Mouse (Mus musculus): ENCODE measurements around the gene Pear1. TPM values are rescaled to one million over a fixed set of nuclear protein-coding genes. Genes with fewer than 3 reads are reported as not detected.

Pear1 gene
- polyA plus RNA-seq, 1 experiment from 2014 or later: 22.6 TPM

DNA sequence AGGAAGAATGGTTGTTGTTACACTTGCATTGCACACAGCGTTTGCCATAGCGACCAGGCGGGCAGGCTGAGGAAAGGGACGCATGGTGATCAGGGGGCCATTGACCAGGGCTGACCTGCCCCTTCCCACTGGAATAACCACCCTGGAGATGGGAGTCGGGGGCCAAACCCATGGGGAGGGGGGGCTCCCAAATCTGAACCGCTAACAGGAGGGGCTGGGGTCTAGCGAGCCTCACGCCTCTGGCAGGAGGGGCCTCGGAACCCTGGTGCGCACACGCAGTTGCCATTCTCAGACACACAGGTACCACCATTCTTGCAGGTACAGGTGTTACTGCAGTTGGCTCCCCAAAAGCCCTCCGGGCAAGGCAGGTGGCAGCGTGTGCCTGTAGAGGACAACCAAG is 70.3 kb downstream of the Pear1 start:
- Histone ChIP-seq H3K27ac (ENCODE audit: low read length) (no peak overlapping the region), H3K4me2 (ENCODE audit: low read depth, low read length) (no peak overlapping the region), H3K9me3 (replicated peaks; ENCODE audit: control insufficient read depth, low read length) (no peaks in the 10 kb centered on the region), H3K4me1 (ENCODE audit: control insufficient read depth, insufficient read depth, low read length) (no peaks in the 10 kb centered on the region), H3K27me3 (ENCODE audit: control insufficient read depth, insufficient read depth, low read length) (peaks cover 3% of the 10 kb centered on the region; the same call in 1 of the 2 replicates), H3K9ac (ENCODE audit: low read length) (no peak overlapping the region), H3K36me3 (ENCODE audit: control insufficient read depth, insufficient read depth, low read length) (0 out of 2 replicates have a peak, but pooled peaks cover 7% of the 10 kb centered on the region), H3K4me3 (replicated peaks; ENCODE audit: low read length) (no peak overlapping the region)
- ATAC-seq (ENCODE audit: insufficient read depth, low FRiP score): no peak
- WGBS: 87% methylated on average over 13 of the region's 13 CpGs

DNA sequence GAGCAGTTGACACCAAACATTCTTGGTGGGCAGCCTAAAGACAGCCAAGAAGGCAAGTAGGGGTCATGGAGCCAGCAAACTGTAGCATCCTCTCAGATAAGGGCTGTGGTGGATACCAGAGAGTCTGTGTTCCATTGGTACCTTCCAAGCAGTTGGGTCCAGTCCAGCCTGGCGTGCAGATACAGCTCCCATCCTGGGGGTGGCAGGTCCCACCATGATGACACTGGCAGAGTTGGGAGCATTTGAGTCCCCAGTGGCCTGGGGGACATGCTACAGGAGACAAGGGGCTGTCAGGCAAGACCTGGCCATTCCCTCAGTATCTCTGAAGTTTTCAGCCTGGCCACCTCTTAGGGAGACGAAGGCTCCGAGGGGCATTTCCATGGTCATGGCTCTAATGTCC is 71.5 kb downstream of the Pear1 start:
- 98% methylated on average over 3 of the region's 3 CpGs for WGBS
- Histone ChIP-seq H3K9ac (ENCODE audit: low read length) (no peak overlapping the region), H3K4me2 (ENCODE audit: low read depth, low read length) (no peak overlapping the region), H3K9me3 (replicated peaks; ENCODE audit: control insufficient read depth, low read length) (no peaks in the 10 kb centered on the region), H3K36me3 (ENCODE audit: control insufficient read depth, insufficient read depth, low read length) (0 out of 2 replicates have a peak, but pooled peaks cover 7% of the 10 kb centered on the region), H3K4me1 (ENCODE audit: control insufficient read depth, insufficient read depth, low read length) (0 out of 2 replicates have a peak, but pooled peaks cover 5% of the 10 kb centered on the region), H3K27me3 (ENCODE audit: control insufficient read depth, insufficient read depth, low read length) (peaks cover 3% of the 10 kb centered on the region; the same call in 1 of the 2 replicates), H3K27ac (ENCODE audit: low read length) (no peak overlapping the region), H3K4me3 (replicated peaks; ENCODE audit: low read length) (no peak overlapping the region)
- ATAC-seq (ENCODE audit: insufficient read depth, low FRiP score): no peak

DNA sequence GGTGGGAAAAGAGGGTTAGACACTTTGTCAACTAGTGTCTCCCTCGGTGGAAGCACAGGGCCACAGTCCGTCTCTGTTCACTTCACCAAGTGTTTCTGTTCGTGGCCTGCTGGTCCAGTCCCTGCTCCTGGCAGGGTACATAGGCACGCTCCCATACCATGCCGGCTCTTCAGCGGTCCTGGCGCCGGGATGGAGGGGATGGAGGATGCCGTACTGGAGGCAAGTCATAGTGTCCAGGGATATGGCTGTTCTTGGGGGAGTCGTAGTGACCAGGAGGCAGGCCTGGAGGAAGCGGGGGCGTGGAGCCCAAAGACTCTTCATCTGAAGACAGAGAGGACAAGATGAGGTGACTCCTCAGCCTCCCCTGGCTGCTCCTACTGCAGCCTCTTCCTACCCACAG is 74.1 kb downstream of the Pear1 start:
- Histone ChIP-seq H3K4me1 (ENCODE audit: control insufficient read depth, insufficient read depth, low read length) (peaks cover 15% of the 10 kb centered on the region; the same call in 1 of the 2 replicates), H3K4me3 (replicated peaks; ENCODE audit: low read length) (no peak overlapping the region), H3K9me3 (replicated peaks; ENCODE audit: control insufficient read depth, low read length) (no peaks in the 10 kb centered on the region), H3K27ac (ENCODE audit: low read length) (no peak overlapping the region), H3K4me2 (ENCODE audit: low read depth, low read length) (no peak overlapping the region), H3K27me3 (ENCODE audit: control insufficient read depth, insufficient read depth, low read length) (0 out of 2 replicates have a peak, but pooled peaks cover 3% of the 10 kb centered on the region), H3K9ac (ENCODE audit: low read length) (no peak overlapping the region), H3K36me3 (ENCODE audit: control insufficient read depth, insufficient read depth, low read length) (no peaks in the 10 kb centered on the region)
- no peak for ATAC-seq (ENCODE audit: insufficient read depth, low FRiP score)
- 86% methylated on average over 12 of the region's 12 CpGs for WGBS

DNA sequence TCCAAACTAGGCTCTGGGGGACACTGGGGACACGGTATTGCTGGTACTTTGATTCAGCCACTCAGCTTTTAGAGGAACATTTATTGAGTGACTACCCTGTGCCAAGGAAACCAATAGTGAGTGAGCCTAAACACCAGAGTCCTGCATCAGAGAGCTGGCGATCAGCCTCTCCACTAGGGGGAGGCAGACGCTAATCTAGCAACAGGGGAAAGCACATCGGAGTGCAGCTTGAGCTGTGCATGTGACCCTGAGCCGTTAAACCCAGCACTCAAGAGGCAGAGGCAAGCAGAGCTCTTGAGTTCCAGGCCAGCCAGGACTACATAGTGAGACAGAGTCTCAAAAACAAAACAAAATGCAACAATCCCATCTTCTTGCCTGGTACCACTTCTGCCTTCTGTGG is 75.1 kb downstream of the Pear1 start:
- H3K4me1 ChIP-seq (ENCODE audit: control insufficient read depth, insufficient read depth, low read length): peaks cover 18% of the 10 kb centered on the region; the same call in 1 of the 2 replicates
- H3K9me3 ChIP-seq (replicated peaks; ENCODE audit: control insufficient read depth, low read length): no peaks in the 10 kb centered on the region
- H3K27me3 ChIP-seq (ENCODE audit: control insufficient read depth, insufficient read depth, low read length): 0 out of 2 replicates have a peak, but pooled peaks cover 3% of the 10 kb centered on the region
- H3K36me3 ChIP-seq (ENCODE audit: control insufficient read depth, insufficient read depth, low read length): no peaks in the 10 kb centered on the region
- H3K4me2 ChIP-seq (ENCODE audit: low read depth, low read length): no peak overlapping the region
- H3K4me3 ChIP-seq (replicated peaks; ENCODE audit: low read length): no peak overlapping the region
- no peak overlapping the region for H3K27ac ChIP-seq (ENCODE audit: low read length)
- 19% methylated on average over 5 of the region's 5 CpGs for WGBS
- ATAC-seq (ENCODE audit: insufficient read depth, low FRiP score): no peak
- H3K9ac ChIP-seq (ENCODE audit: low read length): no peak overlapping the region

DNA sequence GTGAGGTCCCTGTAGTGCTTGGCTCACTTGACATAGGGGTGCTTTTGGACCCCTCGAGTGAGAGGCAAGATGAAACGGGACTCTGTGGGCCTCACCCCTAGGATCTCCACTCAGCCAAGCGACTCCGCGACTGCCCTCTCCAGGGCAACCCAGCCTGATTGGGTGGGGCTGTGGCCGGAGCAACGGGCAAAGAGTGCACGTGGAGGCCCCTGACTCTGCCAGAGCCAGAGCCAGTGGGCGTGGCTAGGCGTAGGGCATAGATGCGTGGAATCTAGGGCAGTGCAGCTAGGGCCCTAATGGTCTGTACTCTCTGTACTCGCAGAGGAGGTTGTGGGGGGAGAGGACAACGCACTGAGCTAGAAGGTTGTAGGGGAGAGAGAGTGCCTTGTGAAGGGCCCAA is 75.7 kb downstream of the Pear1 start, which contains the start of gene Lrrc71:
Gene Lrrc71 (minus strand): TSS at position 195 of the 400 bp plus-strand sequence.
- Histone ChIP-seq H3K9me3 (replicated peaks; ENCODE audit: control insufficient read depth, low read length) (no peaks in the 10 kb centered on the region), H3K27me3 (ENCODE audit: control insufficient read depth, insufficient read depth, low read length) (0 out of 2 replicates have a peak, but pooled peaks cover 3% of the 10 kb centered on the region), H3K27ac (ENCODE audit: low read length) (no peak within 1 kb of the TSS), H3K36me3 (ENCODE audit: control insufficient read depth, insufficient read depth, low read length) (no peaks in the 10 kb centered on the region), H3K4me1 (ENCODE audit: control insufficient read depth, insufficient read depth, low read length) (peaks cover 18% of the 10 kb centered on the region; the same call in 1 of the 2 replicates), H3K4me3 (replicated peaks; ENCODE audit: low read length) (no peak within 1 kb of the TSS), H3K9ac (ENCODE audit: low read length) (no peak within 1 kb of the TSS), H3K4me2 (ENCODE audit: low read depth, low read length) (no peak within 1 kb of the TSS)
- ATAC-seq (ENCODE audit: insufficient read depth, low FRiP score): no peak
- 39% methylated on average over 13 of the region's 13 CpGs for WGBS

DNA sequence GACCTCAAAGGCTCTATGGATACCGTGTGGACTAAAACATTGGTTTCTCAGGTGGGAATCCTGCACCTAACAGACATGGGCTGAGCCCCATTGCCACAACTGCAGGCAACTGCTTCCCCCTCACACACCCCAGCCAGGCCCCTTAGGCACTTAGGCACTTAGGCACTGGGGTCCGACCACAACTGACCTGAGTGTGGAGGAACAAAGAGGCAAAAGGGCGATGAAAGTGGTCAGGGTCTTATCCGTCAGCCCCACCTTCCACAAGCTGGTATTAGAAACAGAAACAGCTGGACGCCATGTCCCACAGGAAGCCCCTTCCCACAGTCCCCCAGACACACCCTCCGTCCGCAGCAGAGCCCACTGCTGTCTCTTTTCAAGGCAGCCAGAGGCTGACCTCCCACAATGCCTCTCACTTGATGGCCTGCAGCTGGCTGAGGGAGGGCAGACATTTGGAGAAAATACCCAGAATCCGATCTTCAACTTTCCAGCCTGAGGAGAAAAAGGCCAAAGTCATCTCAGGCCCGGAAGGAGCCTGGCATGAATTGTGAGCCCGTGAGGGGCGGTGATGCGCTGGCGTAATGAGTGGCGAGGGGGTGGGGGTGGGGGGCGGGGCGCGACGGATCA is 79.0 kb downstream of the Pear1 start:
- H3K9me3 ChIP-seq (replicated peaks; ENCODE audit: control insufficient read depth, low read length): no peaks in the 10 kb centered on the region
- peak overlapping the region; percentile 80 for H3K27ac ChIP-seq (ENCODE audit: low read length)
- peak overlapping the region; percentile 10; the same call in 1 of the 2 replicates for H3K4me3 ChIP-seq (replicated peaks; ENCODE audit: low read length)
- H3K36me3 ChIP-seq (ENCODE audit: control insufficient read depth, insufficient read depth, low read length): no peaks in the 10 kb centered on the region
- H3K4me2 ChIP-seq (ENCODE audit: low read depth, low read length): peak overlapping the region; percentile 47
- H3K4me1 ChIP-seq (ENCODE audit: control insufficient read depth, insufficient read depth, low read length): peaks cover 21% of the 10 kb centered on the region; the same call in 1 of the 2 replicates
- H3K9ac ChIP-seq (ENCODE audit: low read length): peak overlapping the region; percentile 55
- 19% methylated on average over 18 of the region's 18 CpGs for WGBS
- ATAC-seq (ENCODE audit: insufficient read depth, low FRiP score): peak; percentile 63; the same call in 1 of the 2 replicates
- H3K27me3 ChIP-seq (ENCODE audit: control insufficient read depth, insufficient read depth, low read length): 0 out of 2 replicates have a peak, but pooled peaks cover 3% of the 10 kb centered on the region

DNA sequence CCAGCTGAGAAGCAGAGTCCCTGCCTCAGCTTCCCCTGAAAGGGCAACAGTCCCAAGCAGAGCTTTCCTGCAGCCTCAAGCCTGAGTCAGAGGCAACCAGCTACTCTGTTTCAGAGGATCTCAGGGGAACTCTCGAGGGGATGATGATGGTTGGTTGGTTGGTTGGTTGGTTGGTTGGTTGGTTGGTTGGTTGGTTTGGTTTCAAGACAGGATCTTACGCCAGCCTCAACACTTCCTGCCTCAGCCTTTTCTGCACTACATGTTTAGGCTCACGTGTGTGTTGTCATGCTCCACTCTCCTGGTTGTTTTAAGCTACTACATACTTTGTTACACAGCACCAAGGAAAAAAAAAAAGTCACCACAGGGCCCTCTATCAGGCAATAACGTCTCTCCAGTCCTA is 80.2 kb downstream of the Pear1 start:
- H3K27ac ChIP-seq (ENCODE audit: low read length): no peak overlapping the region
- peaks cover 21% of the 10 kb centered on the region; the same call in 1 of the 2 replicates for H3K4me1 ChIP-seq (ENCODE audit: control insufficient read depth, insufficient read depth, low read length)
- no peak for ATAC-seq (ENCODE audit: insufficient read depth, low FRiP score)
- no peaks in the 10 kb centered on the region for H3K27me3 ChIP-seq (ENCODE audit: control insufficient read depth, insufficient read depth, low read length)
- no peak overlapping the region for H3K9ac ChIP-seq (ENCODE audit: low read length)
- H3K4me3 ChIP-seq (replicated peaks; ENCODE audit: low read length): no peak overlapping the region
- WGBS: 74% methylated on average over 4 of the region's 4 CpGs
- no peaks in the 10 kb centered on the region for H3K9me3 ChIP-seq (replicated peaks; ENCODE audit: control insufficient read depth, low read length)
- no peaks in the 10 kb centered on the region for H3K36me3 ChIP-seq (ENCODE audit: control insufficient read depth, insufficient read depth, low read length)
- H3K4me2 ChIP-seq (ENCODE audit: low read depth, low read length): no peak overlapping the region

DNA sequence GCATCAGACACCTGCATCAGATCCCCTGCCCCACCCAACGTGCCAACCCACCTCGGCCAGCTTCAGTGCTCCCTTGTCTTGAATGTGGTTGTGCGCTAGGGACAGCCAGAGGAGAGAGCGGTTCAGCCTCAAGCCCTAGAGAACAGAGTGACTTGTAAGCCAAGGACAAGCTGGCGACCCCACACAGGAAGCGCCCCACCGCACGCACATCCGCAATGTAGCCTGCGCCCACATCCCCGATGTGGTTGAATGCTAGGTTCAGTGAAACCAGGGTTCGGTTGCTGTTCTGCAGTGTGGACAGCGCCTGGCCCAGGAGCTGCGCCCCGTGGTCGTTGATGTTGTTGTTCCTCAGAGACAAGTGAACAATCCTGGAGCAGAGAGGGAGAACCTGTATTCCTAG is 81.4 kb downstream of the Pear1 start:
- no peak overlapping the region for H3K27ac ChIP-seq (ENCODE audit: low read length)
- peaks cover 5% of the 10 kb centered on the region; the same call in 1 of the 2 replicates for H3K36me3 ChIP-seq (ENCODE audit: control insufficient read depth, insufficient read depth, low read length)
- WGBS: 84% methylated on average over 16 of the region's 16 CpGs
- H3K9ac ChIP-seq (ENCODE audit: low read length): no peak overlapping the region
- H3K4me3 ChIP-seq (replicated peaks; ENCODE audit: low read length): no peak overlapping the region
- H3K4me1 ChIP-seq (ENCODE audit: control insufficient read depth, insufficient read depth, low read length): peaks cover 16% of the 10 kb centered on the region; the same call in 1 of the 2 replicates
- no peaks in the 10 kb centered on the region for H3K27me3 ChIP-seq (ENCODE audit: control insufficient read depth, insufficient read depth, low read length)
- ATAC-seq (ENCODE audit: insufficient read depth, low FRiP score): no peak
- no peaks in the 10 kb centered on the region for H3K9me3 ChIP-seq (replicated peaks; ENCODE audit: control insufficient read depth, low read length)
- H3K4me2 ChIP-seq (ENCODE audit: low read depth, low read length): no peak overlapping the region

DNA sequence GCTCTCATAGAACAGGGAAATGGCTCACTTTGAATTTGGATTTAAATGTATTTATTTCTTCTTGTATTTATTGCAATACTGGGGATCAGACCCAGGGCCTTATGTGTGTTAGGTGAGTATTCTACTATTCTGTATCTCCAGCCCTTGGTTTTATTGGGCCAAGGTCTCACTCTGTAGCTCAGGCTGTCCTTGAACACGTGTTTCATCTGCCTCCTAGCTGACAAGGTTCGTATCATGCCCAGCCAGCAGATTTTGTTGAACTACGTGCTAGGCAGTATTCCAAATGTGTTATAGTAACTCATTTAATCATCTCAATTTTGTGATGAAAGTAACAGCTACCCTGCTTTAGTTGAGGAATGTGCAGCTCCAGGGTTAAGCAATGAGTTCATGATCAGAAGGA is 82.1 kb downstream of the Pear1 start:
- Histone ChIP-seq H3K27me3 (ENCODE audit: control insufficient read depth, insufficient read depth, low read length) (no peaks in the 10 kb centered on the region), H3K9ac (ENCODE audit: low read length) (no peak overlapping the region), H3K9me3 (replicated peaks; ENCODE audit: control insufficient read depth, low read length) (no peaks in the 10 kb centered on the region), H3K4me2 (ENCODE audit: low read depth, low read length) (no peak overlapping the region), H3K4me3 (replicated peaks; ENCODE audit: low read length) (no peak overlapping the region), H3K4me1 (ENCODE audit: control insufficient read depth, insufficient read depth, low read length) (peaks cover 16% of the 10 kb centered on the region; the same call in 1 of the 2 replicates), H3K36me3 (ENCODE audit: control insufficient read depth, insufficient read depth, low read length) (peaks cover 5% of the 10 kb centered on the region; the same call in 1 of the 2 replicates), H3K27ac (ENCODE audit: low read length) (no peak overlapping the region)
- no peak for ATAC-seq (ENCODE audit: insufficient read depth, low FRiP score)
- WGBS: 65% methylated on average over 3 of the region's 3 CpGs
